Mouse (Mus musculus) hindbrain, embryonic 10.5 days (tissue): ENCODE measurements around the gene Sart1. TPM values are rescaled to one million over a fixed set of nuclear protein-coding genes. Genes with fewer than 3 reads are reported as not detected.
"Not testable (repeated sequence)": the region's sequence is repeated elsewhere in the genome, so short reads cannot be mapped to it uniquely, and the experiment has no call there.

Experiments used
- DNase-seq: peaks from one replicate; pipeline ENCODE4 v3.0.0-alpha.2; 2017; ENCODE audit warnings: low spot score
- H3K27ac ChIP-seq: fragments of 300-500 bp; sonication (generic); 2 replicates; pipeline ENCODE4 v1.5.1; 2016; ENCODE audit warnings: mild to moderate bottlenecking, moderate library complexity
- H3K27me3 ChIP-seq: fragments of 300-500 bp; sonication (generic); 2 replicates; pipeline ENCODE4 v1.6.1; 2016; ENCODE audit warnings: mild to moderate bottlenecking; ENCODE audit not compliant: poor library complexity, insufficient read depth, severe bottlenecking
- H3K36me3 ChIP-seq: fragments of 300-500 bp; sonication (generic); 2 replicates; pipeline ENCODE4 v1.6.1; 2016; ENCODE audit warnings: mild to moderate bottlenecking, moderate library complexity
- H3K4me1 ChIP-seq: fragments of 300-500 bp; sonication (generic); replicated peaks from 2 replicates; pipeline ENCODE4 v1.6.1; 2016; ENCODE audit warnings: mild to moderate bottlenecking
- H3K4me3 ChIP-seq: fragments of 300-500 bp; sonication (generic); 2 replicates; pipeline ENCODE4 v1.5.1; 2016; ENCODE audit warnings: mild to moderate bottlenecking, moderate library complexity
- H3K9me3 ChIP-seq: fragments of 300-500 bp; sonication (generic); 2 replicates; pipeline ENCODE4 v1.6.1; 2016; ENCODE audit warnings: mild to moderate bottlenecking, moderate library complexity
- WGBS: fragments of 180-500 bp; shearing (Covaris S2); methylation state at CpG from one replicate; pipeline ENCODE4 v1.1.7; 2016; 5-methylcytosine and 5-hydroxymethylcytosine counted together
- polyA plus RNA-seq: library from polyadenylated mRNA; unstranded; fragments of >200 nt; fragmentation: Nextera tagmentation; extraction: Ambion mirVana; gene quantifications from 2 replicates; pipeline ENCODE4 v1.2.1, GENCODE M21; 2016

Sart1 gene
- polyA plus RNA-seq, 1 experiment from 2014 or later, result 82.7 TPM

DNA sequence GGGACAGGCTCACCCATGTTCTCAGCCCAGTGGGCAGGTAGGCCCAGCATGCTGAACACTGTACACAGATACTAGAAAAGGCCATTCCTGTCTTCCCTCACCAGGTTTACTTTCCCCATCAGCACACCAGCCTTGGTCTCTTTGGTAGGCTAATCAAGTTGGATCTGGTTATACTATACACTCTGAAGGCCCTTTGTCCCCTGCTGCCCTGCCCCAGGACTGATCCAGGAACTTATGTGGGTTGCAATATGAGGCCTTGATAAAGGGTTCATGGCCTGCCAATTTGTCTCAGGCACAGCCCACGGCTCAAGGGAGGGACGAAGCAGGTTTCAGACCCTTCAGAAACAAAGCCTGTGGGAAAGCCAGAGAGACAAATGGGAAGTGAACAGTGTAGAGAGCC, 34.9 kb downstream of the Sart1 start:
- Histone ChIP-seq H3K36me3 (no peaks in the 10 kb centered on the region), H3K4me1 (peaks cover 6% of the 10 kb centered on the region), H3K9me3 (no peaks in the 10 kb centered on the region), H3K27me3 (peaks cover 19% of the 10 kb centered on the region), H3K4me3 (no peak overlapping the region), H3K27ac (no peak overlapping the region)
- DNase-seq, result no peak
- 89% methylated on average over 2 of the region's 2 CpGs for WGBS

DNA sequence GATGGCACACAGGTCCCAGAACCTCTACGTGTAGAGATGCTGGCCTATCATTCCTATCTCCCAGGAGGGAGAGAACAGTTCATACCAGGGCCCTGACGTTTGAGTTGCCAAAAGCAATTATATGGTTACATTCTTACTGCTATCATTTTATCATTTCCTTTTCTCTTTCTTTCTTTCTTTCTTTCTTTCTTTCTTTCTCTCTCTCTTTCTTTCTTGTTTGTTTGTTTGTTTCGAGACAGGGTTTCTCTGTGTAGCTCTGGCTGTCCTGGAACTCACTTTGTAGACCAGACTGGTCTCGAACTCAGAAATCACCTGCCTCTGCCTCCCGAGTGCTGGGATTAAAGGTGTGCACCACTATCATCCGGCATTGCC, 39.0 kb downstream of the Sart1 start, which contains the start of gene Cst6:
Gene Cst6 (minus strand): TSS at position 73 of the 372 bp plus-strand sequence.
- Histone ChIP-seq H3K27ac (peak within 1 kb of the TSS; percentile 78), H3K4me3 (peak within 1 kb of the TSS; percentile 55), H3K27me3 (peaks cover 25% of the 10 kb centered on the region)
- not testable (repeated sequence) for H3K9me3 ChIP-seq, H3K4me1 ChIP-seq, DNase-seq, H3K36me3 ChIP-seq
- 65% methylated on average over 6 of the region's 6 CpGs for WGBS

DNA sequence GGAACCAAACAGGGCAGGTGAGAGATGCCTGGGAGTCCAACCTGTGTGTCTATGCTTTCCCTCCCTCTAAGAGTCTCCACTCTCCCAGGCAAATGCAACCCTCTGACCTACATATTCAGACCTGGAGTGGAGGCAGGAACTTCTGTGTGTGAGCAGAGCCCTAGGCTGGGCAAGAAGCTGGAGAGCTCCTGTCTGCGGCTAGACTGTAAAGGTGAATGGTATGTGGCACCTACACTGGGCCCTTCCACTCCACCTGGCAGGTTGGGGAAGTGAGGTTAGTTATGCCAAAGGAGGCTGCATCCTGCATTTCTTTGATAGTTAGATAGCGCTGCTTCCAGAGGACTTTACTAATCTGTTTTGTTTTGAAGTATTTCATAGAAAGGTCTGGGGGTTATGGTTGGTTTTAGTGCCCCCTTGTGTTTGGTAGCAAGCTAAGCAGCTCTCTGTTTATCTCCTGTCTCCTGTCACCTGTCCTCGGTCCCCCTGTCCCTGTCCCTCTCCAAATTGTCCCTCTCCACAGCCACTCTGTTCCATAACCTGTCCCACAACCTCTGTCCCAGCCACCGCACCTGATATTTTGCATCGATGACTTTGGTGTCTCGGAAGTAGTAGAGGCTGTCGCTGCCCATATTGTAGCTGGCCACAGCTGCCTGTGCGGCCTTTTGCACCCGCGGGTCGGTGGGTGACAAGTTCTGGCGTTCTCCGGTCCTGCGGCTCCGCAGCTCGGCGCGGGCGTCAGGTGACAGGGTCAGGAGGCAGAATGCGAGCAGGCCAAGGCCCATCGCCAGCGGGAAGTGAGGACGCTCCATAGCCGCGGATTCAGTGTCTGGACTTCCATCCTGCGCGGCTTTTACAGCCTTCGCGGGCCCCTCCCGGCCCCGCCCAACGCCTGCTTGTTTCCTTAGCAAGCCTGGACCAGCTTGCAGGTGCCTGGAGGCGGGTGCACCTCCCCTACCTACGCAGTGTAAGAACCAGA, 39.7 kb downstream of the Sart1 start:
- Histone ChIP-seq H3K27ac (peak overlapping the region; percentile 78), H3K36me3 (no peaks in the 10 kb centered on the region), H3K27me3 (peaks cover 25% of the 10 kb centered on the region), H3K9me3 (no peaks in the 10 kb centered on the region), H3K4me1 (peaks cover 6% of the 10 kb centered on the region), H3K4me3 (peak overlapping the region; percentile 55)
- peak; percentile 25 for DNase-seq
- 6% methylated on average over 34 of the region's 34 CpGs for WGBS

DNA sequence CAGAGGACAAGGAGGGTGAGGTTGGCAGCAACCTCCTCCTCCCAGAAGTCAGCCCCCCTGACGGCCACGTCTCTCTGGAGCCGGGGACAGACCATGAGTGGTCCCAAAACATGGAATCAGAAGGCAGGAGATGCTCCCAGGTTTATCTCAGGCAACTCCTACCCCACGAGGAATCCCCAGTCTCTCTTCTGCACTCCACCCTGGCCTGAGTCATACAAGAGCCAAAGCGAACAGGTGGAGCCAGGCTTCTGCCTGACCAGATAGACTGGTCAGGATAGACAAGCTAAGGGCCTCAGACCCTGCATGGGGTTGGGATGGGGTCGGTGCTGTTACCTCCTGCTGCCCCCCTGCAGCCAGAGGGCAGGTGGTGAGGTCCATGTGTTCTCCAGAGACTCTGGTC, 40.4 kb downstream of the Sart1 start:
- H3K27ac ChIP-seq, result no peak overlapping the region
- WGBS, result 76% methylated on average over 6 of the region's 6 CpGs

DNA sequence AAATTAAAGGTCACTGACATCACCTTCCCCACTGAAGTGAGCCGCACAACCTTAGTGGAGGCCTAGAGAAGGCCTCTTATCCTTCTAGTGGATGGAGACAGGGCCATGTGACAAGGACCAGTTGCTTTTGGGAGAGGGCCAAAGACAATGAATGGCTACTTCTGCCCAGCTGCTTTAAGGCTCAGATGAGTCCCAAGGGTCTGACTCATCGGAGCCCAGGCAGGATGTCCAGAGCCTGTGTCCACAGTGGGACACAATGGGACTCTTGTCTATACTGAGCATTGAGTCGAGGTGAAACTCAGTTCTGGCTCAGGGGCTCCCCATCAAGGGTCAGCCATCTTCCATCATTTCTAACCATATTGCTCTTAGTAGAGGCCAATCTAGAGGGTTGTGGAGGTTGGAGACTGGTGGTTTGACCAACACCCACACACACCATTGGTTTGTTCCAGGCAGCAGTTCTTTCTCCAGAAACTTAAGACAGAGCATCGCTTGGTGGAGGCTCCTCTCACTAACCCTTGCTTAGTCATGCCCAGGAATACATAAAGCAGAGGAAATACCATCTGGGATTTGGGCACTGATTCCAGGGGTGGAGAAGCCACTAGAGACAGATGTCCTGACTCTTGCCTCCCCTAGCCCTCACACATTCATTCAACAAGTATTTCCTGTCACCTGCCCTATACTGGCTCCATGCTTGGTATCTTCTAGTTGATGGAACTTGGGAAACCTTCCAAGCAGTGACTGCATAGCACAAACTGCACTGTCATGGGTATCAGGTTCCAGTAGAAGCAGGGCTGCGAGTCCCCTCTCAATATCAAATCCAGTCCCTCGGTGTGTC, 43.0 kb downstream of the Sart1 start:
- no peak overlapping the region for H3K27ac ChIP-seq
- H3K9me3 ChIP-seq, result no peaks in the 10 kb centered on the region
- H3K36me3 ChIP-seq, result no peaks in the 10 kb centered on the region
- WGBS, result 85% methylated on average over 6 of the region's 6 CpGs
- H3K4me3 ChIP-seq, result no peak overlapping the region
- peaks cover 20% of the 10 kb centered on the region for H3K27me3 ChIP-seq
- peaks cover 6% of the 10 kb centered on the region for H3K4me1 ChIP-seq
- DNase-seq, result no peak

More for the DNA sequence above, 40.4 kb downstream of the Sart1 start:
- H3K9me3 ChIP-seq, result no peaks in the 10 kb centered on the region
- no peaks in the 10 kb centered on the region for H3K36me3 ChIP-seq
- H3K4me3 ChIP-seq, result no peak overlapping the region
- peaks cover 22% of the 10 kb centered on the region for H3K27me3 ChIP-seq
- no peak for DNase-seq
- peaks cover 6% of the 10 kb centered on the region for H3K4me1 ChIP-seq

DNA sequence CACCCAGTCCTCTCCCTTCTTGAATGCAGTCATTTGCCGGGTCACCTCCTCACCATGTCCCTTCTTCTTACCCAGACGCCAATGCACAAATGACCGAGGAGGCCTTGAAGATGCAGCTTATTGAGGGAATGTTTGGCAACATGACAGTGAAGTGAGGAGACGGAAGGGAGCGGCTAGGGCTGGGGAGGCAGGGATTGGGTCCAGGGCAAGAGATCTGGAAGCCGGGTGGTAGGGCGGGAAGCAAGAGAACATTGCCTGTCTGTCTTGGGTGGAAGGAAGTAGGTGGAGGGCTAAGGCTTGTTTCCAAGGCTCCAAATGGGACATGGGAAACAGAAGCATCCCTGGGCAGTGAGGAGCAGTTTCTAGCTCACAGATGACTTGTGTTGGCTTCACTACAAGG, 47.1 kb downstream of the Sart1 start:
- Histone ChIP-seq H3K9me3 (no peaks in the 10 kb centered on the region), H3K27me3 (no peaks in the 10 kb centered on the region), H3K27ac (no peak overlapping the region), H3K4me3 (no peak overlapping the region), H3K4me1 (no peaks in the 10 kb centered on the region), H3K36me3 (no peaks in the 10 kb centered on the region)
- WGBS, result 92% methylated on average over 7 of the region's 7 CpGs
- no peak for DNase-seq

DNA sequence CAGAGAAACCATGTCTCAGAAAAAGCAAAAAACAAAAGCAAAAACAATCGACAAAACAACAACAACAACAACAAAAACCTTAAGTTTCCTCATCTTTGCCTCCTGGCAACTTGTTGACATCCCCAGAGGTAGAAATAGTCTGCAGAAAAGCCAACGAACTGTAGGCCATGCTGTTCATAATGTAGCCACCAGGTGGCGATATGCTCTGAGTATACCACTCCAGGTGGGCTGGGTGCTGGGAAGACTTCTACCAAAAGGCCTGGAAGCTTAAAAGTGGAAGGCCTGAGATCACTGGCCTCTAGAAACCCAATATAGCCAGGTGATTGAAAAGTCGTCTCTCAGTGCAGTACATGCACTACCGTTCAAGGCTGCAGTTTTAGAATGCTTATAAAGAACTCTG, 50.5 kb downstream of the Sart1 start:
- Histone ChIP-seq H3K27ac (no peak overlapping the region), H3K9me3 (no peaks in the 10 kb centered on the region), H3K36me3 (no peaks in the 10 kb centered on the region), H3K4me3 (no peak overlapping the region), H3K27me3 (no peaks in the 10 kb centered on the region), H3K4me1 (peaks cover 7% of the 10 kb centered on the region; the same call in 1 of the 2 replicates)
- DNase-seq, result peak; percentile 71
- 20% methylated on average over 5 of the region's 5 CpGs for WGBS

DNA sequence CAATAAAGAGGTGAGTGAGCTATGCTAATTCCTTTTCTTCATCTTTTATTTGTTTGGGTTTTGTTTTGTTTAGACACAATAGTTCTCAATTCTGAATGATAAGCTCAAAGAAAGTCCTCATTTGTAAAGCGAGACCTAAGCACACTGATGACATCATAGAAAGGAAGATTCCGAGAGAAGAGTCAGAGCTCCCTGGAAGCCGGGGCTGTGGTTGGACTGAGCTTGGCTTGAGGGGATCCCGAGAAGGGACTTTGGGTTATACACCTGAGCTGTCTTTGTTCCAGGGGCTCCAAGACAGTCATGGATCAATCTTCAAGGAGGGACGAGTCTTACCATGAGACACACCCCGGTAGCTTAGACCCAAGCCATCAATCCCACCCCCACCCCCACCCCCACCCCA, 53.1 kb downstream of the Sart1 start, which contains the start of gene Catsper1:
Gene Catsper1 (plus strand): TSS at position 301 of the 400 bp plus-strand sequence.
- H3K4me1 ChIP-seq, result peaks cover 7% of the 10 kb centered on the region; the same call in 1 of the 2 replicates
- no peak for DNase-seq
- H3K4me3 ChIP-seq, result no peak within 1 kb of the TSS
- no peaks in the 10 kb centered on the region for H3K9me3 ChIP-seq
- no peaks in the 10 kb centered on the region for H3K27me3 ChIP-seq
- WGBS, result 89% methylated on average over 6 of the region's 6 CpGs
- H3K36me3 ChIP-seq, result no peaks in the 10 kb centered on the region
- H3K27ac ChIP-seq, result no peak within 1 kb of the TSS

DNA sequence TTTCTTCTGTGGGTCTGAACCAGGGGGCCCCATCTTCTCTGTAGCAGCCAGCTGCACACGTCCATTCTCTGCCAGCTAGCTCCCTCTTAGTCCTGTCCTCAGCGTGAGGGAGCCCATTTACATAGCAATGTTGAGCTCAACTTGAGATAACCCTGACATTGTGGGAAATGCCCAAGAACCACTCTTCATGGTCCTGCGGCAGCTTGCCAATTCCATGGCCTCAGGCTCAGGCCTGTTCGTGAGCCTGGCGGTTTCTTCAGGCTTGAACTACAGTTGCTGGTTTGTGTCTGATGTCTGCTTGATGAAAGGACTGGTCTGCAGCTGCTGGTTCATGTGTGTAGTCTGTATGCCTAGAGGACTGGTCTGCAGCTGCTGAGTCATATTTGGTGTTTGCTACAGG, 53.8 kb downstream of the Sart1 start:
- H3K27me3 ChIP-seq, result no peaks in the 10 kb centered on the region
- WGBS, result 77% methylated on average over 5 of the region's 5 CpGs
- DNase-seq, result no peak
- H3K36me3 ChIP-seq, result no peaks in the 10 kb centered on the region
- H3K9me3 ChIP-seq, result no peaks in the 10 kb centered on the region
- peaks cover 7% of the 10 kb centered on the region; the same call in 1 of the 2 replicates for H3K4me1 ChIP-seq
- no peak overlapping the region for H3K27ac ChIP-seq
- H3K4me3 ChIP-seq, result no peak overlapping the region

DNA sequence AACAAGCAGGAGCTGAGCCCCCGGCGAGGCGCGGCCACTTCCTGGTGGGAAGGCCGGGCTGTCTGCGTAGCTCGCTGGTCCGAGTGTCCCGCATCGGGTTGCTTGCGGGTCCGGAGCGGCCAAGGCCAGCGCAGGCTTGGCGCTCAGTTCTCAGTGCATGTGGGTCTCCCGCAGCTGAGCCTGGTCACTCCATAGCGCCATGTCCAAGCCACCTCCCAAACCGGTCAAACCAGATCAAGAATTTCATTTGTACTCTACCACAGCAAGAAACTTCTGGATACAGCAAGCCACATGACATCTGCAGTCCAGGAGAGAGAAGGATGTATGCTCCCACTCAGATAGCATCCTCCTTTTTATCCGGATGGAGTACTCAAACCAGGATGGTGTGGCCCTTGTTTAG, 60.5 kb downstream of the Sart1 start:
- H3K27me3 ChIP-seq, result no peaks in the 10 kb centered on the region
- H3K4me1 ChIP-seq, result 0 out of 2 replicates have a peak, but pooled peaks cover 4% of the 10 kb centered on the region
- H3K36me3 ChIP-seq, result no peaks in the 10 kb centered on the region
- 71% methylated on average over 19 of the region's 19 CpGs for WGBS
- no peak overlapping the region for H3K27ac ChIP-seq
- H3K9me3 ChIP-seq, result no peaks in the 10 kb centered on the region
- no peak overlapping the region for H3K4me3 ChIP-seq
- DNase-seq, result no peak
